Mouse (Mus musculus): ENCODE measurements at regions not wholly inside any gene's neighbourhood (a gene's known extent, or its start where the extent isn't known, plus 50 kb on each side); places are given as distances from the start of the nearest gene placed in this dataset.

DNA sequence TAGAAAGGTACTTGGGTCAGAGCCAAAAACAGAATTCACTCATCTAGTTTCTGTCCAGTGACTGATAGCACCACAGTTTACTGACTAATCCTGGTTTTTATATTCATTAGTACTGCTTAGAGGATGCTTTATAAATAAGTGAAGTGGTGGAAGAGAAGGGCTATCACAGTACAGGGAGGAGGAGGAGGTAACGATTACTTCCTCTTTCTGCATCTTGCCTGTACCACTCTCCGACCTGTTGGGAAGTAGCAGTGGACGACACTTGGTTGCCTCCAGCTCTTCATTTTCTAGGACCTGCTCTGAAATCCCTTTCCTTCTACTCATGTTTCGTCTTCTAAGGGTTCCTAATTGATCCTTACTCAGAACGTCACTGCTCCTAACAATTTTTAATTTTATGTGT is 283.5 kb upstream of the Sstr1 start:
- Histone ChIP-seq H3K9me3 (no peaks in the 10 kb centered on the region), H3K4me2 (no peak overlapping the region), H3K27me3 (no peaks in the 10 kb centered on the region), H3K4me1 (replicated peaks) (no peaks in the 10 kb centered on the region), H3K27ac (replicated peaks) (no peak overlapping the region), H3K9ac (no peak overlapping the region), H3K4me3 (no peak overlapping the region), H3K36me3 (no peaks in the 10 kb centered on the region)
- no peak for ATAC-seq (ENCODE audit: low FRiP score, low read depth)
- WGBS = 92% methylated on average over 5 of the region's 5 CpGs

DNA sequence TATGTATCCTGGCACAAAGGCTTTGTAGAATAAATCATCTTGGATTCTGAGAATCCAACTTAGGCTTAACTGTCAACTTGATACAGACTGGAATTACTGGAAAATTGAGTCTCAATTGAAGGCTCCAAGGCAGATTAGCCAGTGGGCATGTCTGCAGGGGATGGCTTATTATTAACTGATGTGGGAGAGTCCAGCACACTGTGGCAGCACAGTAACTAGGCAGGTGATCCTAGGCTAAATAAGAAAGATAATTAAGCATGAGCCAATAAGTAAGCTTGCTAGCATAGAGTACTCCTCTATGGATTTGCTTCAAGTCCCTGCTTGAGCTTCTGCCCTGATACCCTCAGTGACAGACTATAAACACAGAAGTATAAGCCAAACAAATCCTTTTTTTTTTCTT is 279.7 kb upstream of the Sstr1 start:
- no peak for ATAC-seq (ENCODE audit: low FRiP score, low read depth)

DNA sequence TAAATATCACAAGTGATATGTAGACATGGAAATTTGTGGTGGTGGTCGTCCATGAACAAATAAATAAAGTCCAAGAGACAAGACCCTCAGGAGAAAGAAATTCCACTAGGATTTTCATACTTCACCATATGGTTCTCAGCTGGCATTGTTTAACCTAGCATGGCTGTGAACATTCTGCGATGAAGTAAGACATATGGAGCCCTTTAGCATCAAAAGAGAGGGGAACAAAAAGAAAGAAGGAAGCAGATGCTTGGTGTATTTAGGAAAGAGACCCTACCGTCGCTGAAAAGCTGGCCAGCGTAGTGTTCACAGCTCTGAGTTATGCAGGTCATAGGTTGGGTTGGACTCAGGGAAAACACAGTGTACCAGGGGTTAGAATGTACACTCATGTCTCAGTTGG is 261.7 kb upstream of the Sstr1 start:
- Histone ChIP-seq H3K4me1 (replicated peaks) (no peaks in the 10 kb centered on the region), H3K27me3 (no peaks in the 10 kb centered on the region), H3K36me3 (no peaks in the 10 kb centered on the region), H3K4me3 (no peak overlapping the region), H3K27ac (replicated peaks) (no peak overlapping the region), H3K9ac (no peak overlapping the region), H3K4me2 (no peak overlapping the region), H3K9me3 (no peaks in the 10 kb centered on the region)
- WGBS = 59% methylated on average over 5 of the region's 5 CpGs
- no peak for ATAC-seq (ENCODE audit: low FRiP score, low read depth)

More for the DNA sequence above, 279.7 kb upstream of the Sstr1 start:
- Histone ChIP-seq H3K4me3 (no peak overlapping the region), H3K27me3 (no peaks in the 10 kb centered on the region), H3K27ac (replicated peaks) (no peak overlapping the region), H3K9ac (no peak overlapping the region), H3K4me2 (no peak overlapping the region), H3K9me3 (no peaks in the 10 kb centered on the region), H3K4me1 (replicated peaks) (no peaks in the 10 kb centered on the region), H3K36me3 (no peaks in the 10 kb centered on the region)

GRCm38 (mm10) chr12:57958527-57958926 is 253.0 kb upstream of the Sstr1 start:
- Histone ChIP-seq H3K36me3 (no peaks in the 10 kb centered on the region), H3K27ac (replicated peaks) (no peak overlapping the region), H3K9ac (no peak overlapping the region), H3K4me2 (no peak overlapping the region), H3K27me3 (no peaks in the 10 kb centered on the region), H3K4me3 (no peak overlapping the region), H3K4me1 (replicated peaks) (no peaks in the 10 kb centered on the region), H3K9me3 (no peaks in the 10 kb centered on the region)
- 97% methylated on average over 2 of the region's 2 CpGs for WGBS
- ATAC-seq (ENCODE audit: low FRiP score, low read depth) = no peak

GRCm38 (mm10) chr12:57960171-57960570 is 251.4 kb upstream of the Sstr1 start:
- Histone ChIP-seq H3K27me3 (no peaks in the 10 kb centered on the region), H3K9me3 (no peaks in the 10 kb centered on the region), H3K27ac (replicated peaks) (no peak overlapping the region), H3K4me1 (replicated peaks) (no peaks in the 10 kb centered on the region), H3K9ac (no peak overlapping the region), H3K4me3 (no peak overlapping the region), H3K4me2 (no peak overlapping the region), H3K36me3 (no peaks in the 10 kb centered on the region)
- ATAC-seq (ENCODE audit: low FRiP score, low read depth) = no peak
- WGBS = 78% methylated on average over 6 of the region's 6 CpGs

GRCm38 (mm10) chr12:57969168-57969567 is 242.4 kb upstream of the Sstr1 start:
- Histone ChIP-seq H3K4me1 (replicated peaks) (no peaks in the 10 kb centered on the region), H3K4me2 (no peak overlapping the region), H3K27me3 (no peaks in the 10 kb centered on the region), H3K9ac (no peak overlapping the region), H3K36me3 (no peaks in the 10 kb centered on the region), H3K27ac (replicated peaks) (no peak overlapping the region), H3K9me3 (no peaks in the 10 kb centered on the region), H3K4me3 (no peak overlapping the region)
- no peak for ATAC-seq (ENCODE audit: low FRiP score, low read depth)
- 74% methylated on average over 3 of the region's 3 CpGs for WGBS

DNA sequence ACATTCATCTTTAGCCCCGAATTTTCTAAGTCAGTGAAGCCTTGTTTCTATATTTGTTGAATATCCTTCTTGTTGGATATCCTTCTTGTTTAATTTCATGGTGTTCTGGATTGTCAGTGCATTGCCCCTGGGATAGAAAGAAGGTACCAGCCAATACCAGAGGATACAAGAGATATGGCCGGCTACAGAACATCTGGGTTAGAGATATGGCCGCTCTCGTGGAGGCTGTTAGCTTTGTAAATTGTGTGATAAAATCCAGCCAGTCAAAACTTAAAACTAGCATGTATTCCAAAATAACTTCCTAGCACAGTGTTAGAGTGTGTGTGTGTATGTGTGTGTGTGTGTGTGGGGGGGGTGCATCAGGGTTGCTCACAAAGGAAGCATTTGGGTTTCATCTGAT is 241.4 kb upstream of the Sstr1 start:
- ATAC-seq (ENCODE audit: low FRiP score, low read depth) = no peak
- H3K27ac ChIP-seq (replicated peaks) = no peak overlapping the region
- WGBS = 87% methylated on average over 4 of the region's 4 CpGs
- H3K9me3 ChIP-seq = no peaks in the 10 kb centered on the region
- no peak overlapping the region for H3K4me3 ChIP-seq
- H3K36me3 ChIP-seq = no peaks in the 10 kb centered on the region
- H3K9ac ChIP-seq = no peak overlapping the region
- H3K4me1 ChIP-seq (replicated peaks) = no peaks in the 10 kb centered on the region
- H3K4me2 ChIP-seq = no peak overlapping the region
- H3K27me3 ChIP-seq = no peaks in the 10 kb centered on the region

DNA sequence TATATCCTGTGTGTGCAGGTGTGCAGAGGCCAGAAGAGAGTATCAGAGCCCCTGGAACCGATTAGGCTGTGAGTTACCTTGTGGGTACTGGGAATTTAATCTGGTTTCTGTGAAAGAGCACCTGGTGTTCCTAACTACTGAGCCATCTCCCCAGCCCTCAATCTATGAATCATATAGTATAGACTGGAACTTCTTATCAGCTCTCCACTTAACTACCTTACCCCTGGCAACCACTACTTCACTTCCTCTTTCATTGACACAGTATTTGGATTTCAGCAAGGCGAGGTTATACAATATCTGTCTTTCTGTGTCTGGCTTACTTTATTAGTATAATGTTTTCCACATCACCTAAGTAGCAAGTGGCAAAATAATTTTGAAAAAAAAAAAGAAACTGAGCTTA is 239.1 kb upstream of the Sstr1 start:
- Histone ChIP-seq H3K4me3 (no peak overlapping the region), H3K4me1 (replicated peaks) (no peaks in the 10 kb centered on the region), H3K27ac (replicated peaks) (no peak overlapping the region), H3K36me3 (no peaks in the 10 kb centered on the region), H3K27me3 (no peaks in the 10 kb centered on the region), H3K4me2 (no peak overlapping the region), H3K9me3 (no peaks in the 10 kb centered on the region), H3K9ac (no peak overlapping the region)
- no peak for ATAC-seq (ENCODE audit: low FRiP score, low read depth)
- WGBS = 87% methylated on average over 2 of the region's 2 CpGs

Measured in hindbrain, embryonic 15.5 days (tissue).